Mouse (Mus musculus) liver, adult 2 months (tissue): ENCODE results near the gene Smchd1.

Experiments
- CTCF ChIP-seq: fragments of 200-500 bp; IDR thresholded peaks from 2 replicates; pipeline ENCODE4 v1.5.1; 2011; ENCODE audit warnings: low read depth, low read length, control low read depth
- POLR2A ChIP-seq: fragments of 200-500 bp; IDR thresholded peaks from 2 replicates; pipeline ENCODE4 v1.6.1; 2011; ENCODE audit warnings: low read length, control low read depth; ENCODE audit not compliant: insufficient read depth; ENCODE audit errors: extremely low read depth

DNA sequence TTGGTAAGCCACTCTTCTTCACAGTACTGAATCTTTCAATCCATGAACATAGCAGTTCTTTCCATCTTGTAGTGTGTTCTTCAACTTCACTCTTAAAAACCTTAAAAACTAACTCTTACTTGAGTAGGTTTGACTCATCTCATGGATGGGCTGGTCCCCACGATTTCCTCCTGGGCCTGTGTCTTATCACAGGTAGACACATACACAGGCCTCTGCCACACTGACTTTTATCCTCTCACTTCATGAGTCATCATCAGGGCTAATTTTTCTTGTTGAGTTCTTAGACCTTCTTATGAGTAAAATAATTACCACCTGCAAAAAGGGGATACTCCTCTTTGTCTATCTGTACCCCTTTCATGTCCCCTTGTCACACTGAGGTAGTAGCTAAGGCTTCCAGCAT, 58.1 kb downstream of the Smchd1 start:
- TF ChIP-seq POLR2A (no peak), CTCF (no peak)
